Comparison of ENCODE assay signal across 9 mouse cellular contexts in genomic region chr4:136171455-136171854, GRCm38 (mm10). TPM values are rescaled to one million over a fixed set of nuclear protein-coding genes. Genes with fewer than 3 reads are reported as not detected.
DNase-seq lines count a peak whose midpoint lies in the region; ATAC-seq and TF ChIP-seq lines count a peak whose summit lies in the region.
"Had no signal": no experiment of that assay in that cellular context is flagged by ENCODE, and none has a peak within 500 bp of the region (broad histone marks: within the 10 kb centered on the region; RNA-seq: fewer than 3 reads in every experiment).

No protein-coding gene starts in this region.

- peak overlapping the region; percentile 53 for H3K9ac ChIP-seq in neural tube, embryonic 11.5 days (ENCODE audit: low read length)
- no peak overlapping the region; the same call in 1 of the 2 replicates for H3K9ac ChIP-seq in limb, embryonic 15.5 days
- peak overlapping the region; percentile 54; the same call in 1 of the 2 replicates for H3K9ac ChIP-seq in stomach, postnatal 0 days (ENCODE audit: low read length)

- intact Hi-C loops in left cerebral cortex, postnatal 25 days (cut with DNase I) = no loop called here

- DNase-seq in cerebellum, adult 2 months = no peak
- no peak for DNase-seq in cerebellum, adult 11 months
- DNase-seq in neural tube, embryonic 11.5 days (ENCODE audit: low spot score) = peak; percentile 28
- no peak for DNase-seq in neural tube, embryonic 10.5 days (ENCODE audit: extremely low spot score, low spot score)
- no peak for DNase-seq in stomach, postnatal 0 days (ENCODE audit: low spot score)
- no peak for DNase-seq in left cerebral cortex, postnatal 25 days (ENCODE audit: low spot score in 2 of 2)
- DNase-seq in c-Kit-positive CD71-positive TER-119-positive erythroid progenitor cells, embryonic 14.5 days (ENCODE audit: low spot score) = no peak
- DNase-seq: cerebellum, adult 8-10 months had no signal

- TF ChIP-seq EP300 in stomach, postnatal 0 days (optimal IDR thresholded peaks at IDR 0.05) = no peak

- H3K4me1 ChIP-seq in cerebellum, adult 2 months (ENCODE audit: control insufficient read depth, insufficient read depth, low read length) = no peaks in the 10 kb centered on the region
- H3K4me1 ChIP-seq in neural tube, embryonic 11.5 days (ENCODE audit: control insufficient read depth, insufficient read depth, low read length) = peaks cover 15% of the 10 kb centered on the region
- H3K4me1 ChIP-seq in limb, embryonic 15.5 days = peaks cover 44% of the 10 kb centered on the region
- H3K4me1 ChIP-seq in stomach, postnatal 0 days (replicated peaks; ENCODE audit: control insufficient read depth, insufficient read depth) = peaks cover 9% of the 10 kb centered on the region; the same call in 1 of the 2 replicates

- H3K4me2 ChIP-seq in neural tube, embryonic 11.5 days (ENCODE audit: low read depth) = peak overlapping the region; percentile 100
- H3K4me2 ChIP-seq in limb, embryonic 15.5 days = peak overlapping the region; percentile 99
- H3K4me2 ChIP-seq in stomach, postnatal 0 days (replicated peaks; ENCODE audit: low read depth) = peak overlapping the region; percentile 100

- ATAC-seq in neural tube, embryonic 11.5 days (ENCODE audit: insufficient read depth, low FRiP score, low TSS enrichment) = peak; percentile 13
- no peak for ATAC-seq in limb, embryonic 15.5 days (ENCODE audit: insufficient number of reproducible peaks, low FRiP score, low TSS enrichment, low read depth)
- ATAC-seq in stomach, postnatal 0 days (ENCODE audit: low FRiP score, low TSS enrichment) = no peak

- no peak for TF ChIP-seq CTCF in cerebellum, adult 2 months (IDR thresholded peaks at IDR 0.05; ENCODE audit: borderline replicate concordance, insufficient read depth, low read depth, low read length)
- no peak for TF ChIP-seq CTCF in stomach, postnatal 0 days (IDR thresholded peaks at IDR 0.05; ENCODE audit: low read depth)

- peak overlapping the region; percentile 15 for H3K4me3 ChIP-seq in cerebellum, adult 2 months (replicated peaks; ENCODE audit: insufficient read depth, low read depth, low read length)
- peak overlapping the region; percentile 81 for H3K4me3 ChIP-seq in neural tube, embryonic 11.5 days (ENCODE audit: low read depth, low read length)
- peak overlapping the region; percentile 76 for H3K4me3 ChIP-seq in limb, embryonic 15.5 days
- peak overlapping the region; percentile 63 for H3K4me3 ChIP-seq in stomach, postnatal 0 days (ENCODE audit: low read depth, low read length)

- WGBS in cerebellum, adult 2 months = 21% methylated on average over 12 of the region's 12 CpGs
- 21% methylated on average over 12 of the region's 12 CpGs for whole genome bisulfite sequencing in neural tube, embryonic 11.5 days
- WGBS in limb, embryonic 15.5 days = 21% methylated on average over 12 of the region's 12 CpGs
- WGBS in stomach, postnatal 0 days = 29% methylated on average over 12 of the region's 12 CpGs

- no peak overlapping the region for H3K27ac ChIP-seq in cerebellum, adult 2 months (ENCODE audit: insufficient read depth, low read length)
- no peak overlapping the region for H3K27ac ChIP-seq in neural tube, embryonic 11.5 days (ENCODE audit: low read depth, low read length)
- H3K27ac ChIP-seq in limb, embryonic 15.5 days = no peak overlapping the region
- no peak overlapping the region for H3K27ac ChIP-seq in stomach, postnatal 0 days (replicated peaks)

- no peaks in the 10 kb centered on the region for H3K36me3 ChIP-seq in neural tube, embryonic 11.5 days (ENCODE audit: control insufficient read depth, insufficient read depth, low read length)
- H3K36me3 ChIP-seq in limb, embryonic 15.5 days = no peaks in the 10 kb centered on the region
- H3K36me3 ChIP-seq in stomach, postnatal 0 days (ENCODE audit: control insufficient read depth, insufficient read depth, low read length) = no peaks in the 10 kb centered on the region

- no peak for TF ChIP-seq POLR2A in cerebellum, adult 2 months (IDR thresholded peaks at IDR 0.05; ENCODE audit: borderline replicate concordance, insufficient read depth, low read length)

- H3K27me3 ChIP-seq in cerebellum, adult 2 months (ENCODE audit: control insufficient read depth, insufficient read depth, low read length) = no peaks in the 10 kb centered on the region
- no peaks in the 10 kb centered on the region for H3K27me3 ChIP-seq in neural tube, embryonic 11.5 days (ENCODE audit: control insufficient read depth, insufficient read depth, low read length)
- H3K27me3 ChIP-seq in limb, embryonic 15.5 days = no peaks in the 10 kb centered on the region
- H3K27me3 ChIP-seq in stomach, postnatal 0 days (ENCODE audit: control insufficient read depth, insufficient read depth, low read length) = no peaks in the 10 kb centered on the region

- H3K9me3 ChIP-seq in neural tube, embryonic 11.5 days (ENCODE audit: control insufficient read depth, low read length) = no peaks in the 10 kb centered on the region
- no peaks in the 10 kb centered on the region for H3K9me3 ChIP-seq in limb, embryonic 15.5 days
- no peaks in the 10 kb centered on the region for H3K9me3 ChIP-seq in stomach, postnatal 0 days (ENCODE audit: control insufficient read depth, low read length)

RNA-seq across cellular contexts. Expression of gene E2f2, which starts 0.7 kb away (rescaled TPM):
- 0.27 and 0.74 TPM in 2 replicates for polyA plus RNA-seq in cerebellum, adult 2 months (2012; rRNA removed)
- 7.2 and 7.6 TPM in 2 replicates for polyA plus RNA-seq in neural tube, embryonic 11.5 days (2014; fragmentation: Nextera tagmentation; extraction: Ambion mirVana)
- 10.0 and 14.5 TPM in 2 replicates for polyA plus RNA-seq in limb, embryonic 15.5 days (2015; fragmentation: Nextera tagmentation; extraction: Ambion mirVana)
- polyA plus RNA-seq in stomach, postnatal 0 days (2015; fragmentation: Nextera tagmentation; extraction: Ambion mirVana) = 0.91 and 1.5 TPM in 2 replicates
- total RNA-seq in left cerebral cortex, postnatal 25 days (2021) = 1 to 10 TPM in 1 of 2 experiments, under 1 TPM in 1; 0.66 to 1.2 TPM

RNA-seq across cellular contexts. Expression of gene Id3, which starts 28.2 kb away (rescaled TPM):
- 53.6 and 55.1 TPM in 2 replicates for polyA plus RNA-seq in cerebellum, adult 2 months (2012; rRNA removed)
- 440 and 470 TPM in 2 replicates for polyA plus RNA-seq in neural tube, embryonic 11.5 days (2014; fragmentation: Nextera tagmentation; extraction: Ambion mirVana)
- polyA plus RNA-seq in limb, embryonic 15.5 days (2015; fragmentation: Nextera tagmentation; extraction: Ambion mirVana) = 488 and 490 TPM in 2 replicates
- 201 and 224 TPM in 2 replicates for polyA plus RNA-seq in stomach, postnatal 0 days (2015; fragmentation: Nextera tagmentation; extraction: Ambion mirVana)
- total RNA-seq in left cerebral cortex, postnatal 25 days (2021) = 10 to 100 TPM; 37.5 to 39.2 TPM

RNA-seq across cellular contexts. Expression of gene Asap3, which starts 34.7 kb away (rescaled TPM):
- polyA plus RNA-seq in cerebellum, adult 2 months (2012; rRNA removed) = 5.5 and 6.3 TPM in 2 replicates
- polyA plus RNA-seq in neural tube, embryonic 11.5 days (2014; fragmentation: Nextera tagmentation; extraction: Ambion mirVana) = 6.9 and 7.5 TPM in 2 replicates
- polyA plus RNA-seq in limb, embryonic 15.5 days (2015; fragmentation: Nextera tagmentation; extraction: Ambion mirVana) = 15.4 and 19.0 TPM in 2 replicates
- 1.6 and 1.9 TPM in 2 replicates for polyA plus RNA-seq in stomach, postnatal 0 days (2015; fragmentation: Nextera tagmentation; extraction: Ambion mirVana)
- total RNA-seq in left cerebral cortex, postnatal 25 days (2021) = 1 to 10 TPM; 3.1 to 3.2 TPM

Comparison
In these comparisons a context has a peak if more than half of its experiments do, and no peak if none do; other contexts are left out.
1. H3K4me3 ChIP-seq: peak in every context shown above with its lines; median percentile 81 in neural tube, embryonic 11.5 days; 76 in limb, embryonic 15.5 days; 63 in stomach, postnatal 0 days; 15 in cerebellum, adult 2 months.